Mouse (Mus musculus): ENCODE results near the gene Nyap2. TPM values are rescaled to one million over a fixed set of nuclear protein-coding genes. Genes with fewer than 3 reads are reported as not detected.

Gene Nyap2
- polyA plus RNA-seq, 1 experiment from 2014 or later = not detected

DNA sequence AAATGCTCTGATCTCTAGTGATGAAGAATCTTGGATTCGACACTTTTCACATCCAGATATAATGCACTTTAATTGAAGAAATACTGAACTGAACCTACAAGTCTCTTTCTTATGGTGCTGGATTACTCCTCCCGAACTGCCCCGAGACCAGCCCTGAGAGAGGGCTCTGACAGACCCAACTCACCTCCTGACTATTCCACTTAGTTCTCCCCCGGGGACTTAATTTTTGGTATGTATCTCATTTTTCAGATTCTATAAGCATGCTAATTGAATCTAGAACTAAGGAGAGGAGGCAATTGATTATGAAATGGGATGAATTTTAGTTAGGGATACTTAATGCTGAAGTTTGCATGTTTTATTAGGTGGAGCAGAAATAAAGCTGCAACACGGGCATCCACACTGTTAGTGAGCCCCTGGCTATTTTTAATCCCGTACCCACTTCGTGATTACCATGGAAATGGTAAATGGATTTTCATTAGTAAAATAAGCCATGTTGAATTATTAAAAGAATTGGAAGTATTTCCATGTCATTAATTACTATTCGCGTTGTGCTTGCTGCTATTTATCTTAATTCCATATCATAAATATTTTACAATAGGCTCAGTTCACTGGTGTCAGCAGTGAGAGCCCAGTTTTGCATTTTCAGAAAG, 1.0 kb downstream of the Nyap2 start:
- Histone ChIP-seq H3K9ac (ENCODE audit: low read depth, low read length) (no peak overlapping the region), H3K27me3 (ENCODE audit: insufficient read depth, low read length) (no peaks in the 10 kb centered on the region), H3K4me3 (replicated peaks; ENCODE audit: low read depth, low read length) (no peak overlapping the region), H3K27ac (no peak overlapping the region), H3K9me3 (replicated peaks; ENCODE audit: low read length) (no peaks in the 10 kb centered on the region), H3K4me1 (replicated peaks; ENCODE audit: insufficient read depth, low read length) (no peaks in the 10 kb centered on the region), H3K4me2 (ENCODE audit: low read length) (no peak overlapping the region), H3K36me3 (ENCODE audit: insufficient read depth, low read length) (no peaks in the 10 kb centered on the region)
- TF ChIP-seq CTCF (IDR thresholded peaks at IDR 0.05; ENCODE audit: low read depth) = no peak
- 84% methylated on average over 9 of the region's 9 CpGs for WGBS
- DNase-seq (ENCODE audit: low spot score) (no peak), ATAC-seq (replicated peaks; ENCODE audit: low FRiP score, low read depth) (no peak)

DNA sequence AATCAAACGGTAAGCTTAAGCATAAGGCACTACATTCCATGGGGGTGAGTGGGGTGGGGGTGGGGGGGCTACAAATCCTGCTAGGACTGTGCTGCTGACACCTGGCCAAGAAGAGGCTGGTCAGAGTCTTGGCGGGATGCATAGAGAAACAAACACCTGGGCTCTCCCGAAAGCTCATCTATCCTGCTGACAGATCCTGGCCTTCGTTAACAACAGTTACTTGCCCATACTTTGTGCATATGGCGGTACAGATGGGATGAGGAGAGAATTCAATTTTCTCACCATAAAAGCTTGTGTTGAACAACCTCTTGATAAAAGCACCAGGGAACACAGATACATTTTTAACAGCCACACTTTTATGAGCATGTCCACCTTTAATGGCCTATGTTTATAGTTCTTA, 10.7 kb downstream of the Nyap2 start:
- DNase-seq (ENCODE audit: low spot score) = no peak
- Histone ChIP-seq H3K36me3 (ENCODE audit: insufficient read depth, low read length) (no peaks in the 10 kb centered on the region), H3K4me3 (replicated peaks; ENCODE audit: low read depth, low read length) (no peak overlapping the region), H3K27me3 (ENCODE audit: insufficient read depth, low read length) (no peaks in the 10 kb centered on the region), H3K9ac (ENCODE audit: low read depth, low read length) (no peak overlapping the region), H3K9me3 (replicated peaks; ENCODE audit: low read length) (no peaks in the 10 kb centered on the region), H3K27ac (no peak overlapping the region), H3K4me1 (replicated peaks; ENCODE audit: insufficient read depth, low read length) (no peaks in the 10 kb centered on the region), H3K4me2 (ENCODE audit: low read length) (no peak overlapping the region)
- no peak for ATAC-seq (replicated peaks; ENCODE audit: low FRiP score, low read depth)
- WGBS = 80% methylated on average over 5 of the region's 5 CpGs
- no peak for TF ChIP-seq CTCF (IDR thresholded peaks at IDR 0.05; ENCODE audit: low read depth)

DNA sequence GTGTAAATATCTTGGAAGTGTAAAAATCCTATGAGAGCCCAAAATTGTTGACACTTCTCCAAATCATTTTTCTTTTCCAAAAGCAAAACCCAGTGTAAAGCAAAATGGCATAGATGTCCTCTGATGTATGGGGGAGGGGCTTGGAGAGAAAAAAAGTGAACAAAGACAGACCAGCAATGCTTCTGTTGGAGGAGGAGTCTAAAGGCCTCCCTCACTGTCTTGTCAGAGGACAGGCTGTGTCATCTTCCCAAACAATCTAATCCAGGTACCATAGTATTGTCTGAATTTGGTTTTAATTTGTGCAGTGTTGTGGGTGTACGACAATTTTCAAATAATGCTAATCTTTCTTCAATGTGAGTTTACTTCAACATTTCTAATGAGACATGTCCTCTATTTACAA, 13.7 kb downstream of the Nyap2 start:
- 100% methylated on average over 1 of the region's 1 CpGs for WGBS
- Histone ChIP-seq H3K36me3 (ENCODE audit: insufficient read depth, low read length) (no peaks in the 10 kb centered on the region), H3K9me3 (replicated peaks; ENCODE audit: low read length) (no peaks in the 10 kb centered on the region), H3K4me2 (ENCODE audit: low read length) (no peak overlapping the region), H3K4me1 (replicated peaks; ENCODE audit: insufficient read depth, low read length) (no peaks in the 10 kb centered on the region), H3K4me3 (replicated peaks; ENCODE audit: low read depth, low read length) (no peak overlapping the region), H3K27me3 (ENCODE audit: insufficient read depth, low read length) (no peaks in the 10 kb centered on the region), H3K9ac (ENCODE audit: low read depth, low read length) (no peak overlapping the region), H3K27ac (no peak overlapping the region)
- DNase-seq (ENCODE audit: low spot score) (no peak), ATAC-seq (replicated peaks; ENCODE audit: low FRiP score, low read depth) (no peak)
- no peak for TF ChIP-seq CTCF (IDR thresholded peaks at IDR 0.05; ENCODE audit: low read depth)

DNA sequence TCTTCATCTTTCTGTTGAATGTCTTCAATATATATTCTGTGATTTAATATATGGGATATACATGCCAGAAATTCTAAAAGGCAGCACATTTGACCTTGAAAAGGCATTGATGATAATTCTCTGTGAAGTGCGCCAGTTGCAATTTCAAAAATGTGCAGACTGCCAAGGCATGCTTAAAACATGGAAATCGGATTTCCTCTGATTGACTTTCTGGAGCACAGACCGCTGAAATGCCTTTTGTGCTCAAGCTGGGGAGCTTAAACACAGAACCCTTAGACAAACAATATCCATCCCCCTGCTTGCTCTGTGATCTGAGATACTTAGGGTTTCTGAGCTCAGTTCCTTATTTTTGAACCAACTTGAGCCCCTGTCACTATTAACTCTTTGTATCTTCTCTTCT, 14.2 kb downstream of the Nyap2 start:
- no peak for TF ChIP-seq CTCF (IDR thresholded peaks at IDR 0.05; ENCODE audit: low read depth)
- H3K9me3 ChIP-seq (replicated peaks; ENCODE audit: low read length) = no peaks in the 10 kb centered on the region

DNA sequence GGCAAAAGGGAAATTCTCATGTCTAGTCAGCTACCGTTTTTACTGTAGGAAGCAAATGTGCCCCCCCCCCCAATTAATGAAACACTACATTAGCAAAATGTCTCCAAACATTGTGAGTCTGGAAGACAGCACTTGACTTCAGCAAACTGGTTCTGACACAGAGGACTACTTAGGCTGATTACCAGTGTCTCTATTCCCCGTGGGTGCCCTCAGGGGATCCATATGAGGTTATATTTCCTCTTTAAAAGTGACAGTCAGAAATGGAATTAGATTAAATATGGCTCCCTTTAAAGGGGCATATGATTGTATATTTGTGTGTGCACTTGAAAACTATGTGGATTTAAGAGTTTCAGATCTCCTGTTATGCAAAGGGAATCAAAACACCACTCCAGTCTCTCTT, 15.3 kb downstream of the Nyap2 start:
- no peak overlapping the region for H3K4me2 ChIP-seq (ENCODE audit: low read length)
- ATAC-seq (replicated peaks; ENCODE audit: low FRiP score, low read depth) (no peak), DNase-seq (ENCODE audit: low spot score) (no peak)
- H3K9ac ChIP-seq (ENCODE audit: low read depth, low read length) = no peak overlapping the region
- no peaks in the 10 kb centered on the region for H3K4me1 ChIP-seq (replicated peaks; ENCODE audit: insufficient read depth, low read length)
- no peak overlapping the region for H3K4me3 ChIP-seq (replicated peaks; ENCODE audit: low read depth, low read length)
- H3K36me3 ChIP-seq (ENCODE audit: insufficient read depth, low read length) = no peaks in the 10 kb centered on the region
- TF ChIP-seq CTCF (IDR thresholded peaks at IDR 0.05; ENCODE audit: low read depth) = no peak
- H3K27ac ChIP-seq = no peak overlapping the region
- H3K9me3 ChIP-seq (replicated peaks; ENCODE audit: low read length) = no peaks in the 10 kb centered on the region
- H3K27me3 ChIP-seq (ENCODE audit: insufficient read depth, low read length) = no peaks in the 10 kb centered on the region
- 76% methylated on average over 2 of the region's 2 CpGs for WGBS

More for the DNA sequence above, 14.2 kb downstream of the Nyap2 start:
- no peak for ATAC-seq (replicated peaks; ENCODE audit: low FRiP score, low read depth)
- H3K4me2 ChIP-seq (ENCODE audit: low read length) = no peak overlapping the region
- H3K27me3 ChIP-seq (ENCODE audit: insufficient read depth, low read length) = no peaks in the 10 kb centered on the region
- H3K27ac ChIP-seq = no peak overlapping the region
- H3K4me1 ChIP-seq (replicated peaks; ENCODE audit: insufficient read depth, low read length) = no peaks in the 10 kb centered on the region
- no peaks in the 10 kb centered on the region for H3K36me3 ChIP-seq (ENCODE audit: insufficient read depth, low read length)
- peak; percentile 1 for DNase-seq (ENCODE audit: low spot score)
- no peak overlapping the region for H3K9ac ChIP-seq (ENCODE audit: low read depth, low read length)
- H3K4me3 ChIP-seq (replicated peaks; ENCODE audit: low read depth, low read length) = no peak overlapping the region
- 81% methylated on average over 3 of the region's 3 CpGs for WGBS

DNA sequence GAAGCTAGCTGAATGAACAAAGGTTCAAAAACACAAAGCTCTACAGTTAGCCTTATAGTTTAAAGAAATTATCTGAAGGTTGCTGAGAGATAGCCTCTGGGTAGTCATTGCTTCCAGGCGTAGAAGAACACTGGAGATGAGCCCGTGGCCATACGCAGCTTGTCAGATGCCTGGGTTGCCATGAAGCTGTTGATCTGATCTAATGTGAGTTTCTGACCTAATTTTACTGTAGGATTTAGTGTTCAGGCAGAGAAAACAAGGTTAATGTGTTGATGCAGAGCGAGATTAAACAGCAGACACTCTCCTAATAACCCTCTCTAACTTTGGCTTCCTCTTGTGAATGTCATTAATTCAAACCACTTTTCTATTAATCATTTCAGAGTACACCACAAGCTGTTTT, 16.1 kb downstream of the Nyap2 start:
- H3K4me1 ChIP-seq (replicated peaks; ENCODE audit: insufficient read depth, low read length) = no peaks in the 10 kb centered on the region
- H3K27ac ChIP-seq = no peak overlapping the region
- no peaks in the 10 kb centered on the region for H3K36me3 ChIP-seq (ENCODE audit: insufficient read depth, low read length)
- no peak for DNase-seq (ENCODE audit: low spot score)
- ATAC-seq (replicated peaks; ENCODE audit: low FRiP score, low read depth) = no peak
- H3K4me3 ChIP-seq (replicated peaks; ENCODE audit: low read depth, low read length) = no peak overlapping the region
- WGBS = 91% methylated on average over 4 of the region's 4 CpGs
- no peak for TF ChIP-seq CTCF (IDR thresholded peaks at IDR 0.05; ENCODE audit: low read depth)
- H3K4me2 ChIP-seq (ENCODE audit: low read length) = no peak overlapping the region
- H3K9ac ChIP-seq (ENCODE audit: low read depth, low read length) = no peak overlapping the region
- no peaks in the 10 kb centered on the region for H3K9me3 ChIP-seq (replicated peaks; ENCODE audit: low read length)
- no peaks in the 10 kb centered on the region for H3K27me3 ChIP-seq (ENCODE audit: insufficient read depth, low read length)

DNA sequence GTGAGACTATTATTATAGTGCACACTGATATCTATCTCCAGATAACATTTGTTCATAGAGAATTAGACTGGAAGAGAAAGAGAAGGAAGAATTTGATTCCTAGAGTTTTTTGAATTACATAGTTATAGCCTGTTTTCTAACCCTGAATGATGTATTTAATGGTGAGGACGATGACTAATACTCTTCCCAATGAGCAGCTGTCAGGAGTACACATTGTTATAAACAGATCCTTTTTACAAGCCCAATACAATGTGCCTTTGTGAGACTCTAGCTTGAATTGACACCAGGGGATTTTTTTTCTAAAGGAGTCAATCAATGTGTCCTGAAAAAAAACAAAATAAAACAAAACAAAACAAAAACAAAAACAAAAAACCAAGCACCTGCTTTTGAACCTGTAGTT, 22.2 kb downstream of the Nyap2 start:
- H3K9ac ChIP-seq (ENCODE audit: low read depth, low read length) = no peak overlapping the region
- WGBS = 64% methylated on average over 1 of the region's 1 CpGs
- H3K4me1 ChIP-seq (replicated peaks; ENCODE audit: insufficient read depth, low read length) = no peaks in the 10 kb centered on the region
- no peaks in the 10 kb centered on the region for H3K9me3 ChIP-seq (replicated peaks; ENCODE audit: low read length)
- no peak overlapping the region for H3K27ac ChIP-seq
- no peak overlapping the region for H3K4me3 ChIP-seq (replicated peaks; ENCODE audit: low read depth, low read length)
- no peaks in the 10 kb centered on the region for H3K36me3 ChIP-seq (ENCODE audit: insufficient read depth, low read length)
- no peak for DNase-seq (ENCODE audit: low spot score)
- no peak overlapping the region for H3K4me2 ChIP-seq (ENCODE audit: low read length)
- no peak for TF ChIP-seq CTCF (IDR thresholded peaks at IDR 0.05; ENCODE audit: low read depth)
- H3K27me3 ChIP-seq (ENCODE audit: insufficient read depth, low read length) = no peaks in the 10 kb centered on the region
- ATAC-seq (replicated peaks; ENCODE audit: low FRiP score, low read depth) = no peak
